Mouse (Mus musculus) kidney, adult 2 months (tissue): ENCODE data around the gene 0610010K14Rik.

Experiments used
- CTCF ChIP-seq: fragments of 200-500 bp; conservative IDR thresholded peaks from 2 replicates; pipeline ENCODE4 v1.5.1; 2011; ENCODE audit warnings: low read depth, mild to moderate bottlenecking, control low read depth, low read length, moderate library complexity, mixed read lengths; ENCODE audit not compliant: insufficient read depth, insufficient read length
- POLR2A ChIP-seq: fragments of 200-500 bp; IDR thresholded peaks from one replicate; pipeline ENCODE4 v1.6.1; 2011; ENCODE audit warnings: low read depth, low read length, control low read depth

DNA sequence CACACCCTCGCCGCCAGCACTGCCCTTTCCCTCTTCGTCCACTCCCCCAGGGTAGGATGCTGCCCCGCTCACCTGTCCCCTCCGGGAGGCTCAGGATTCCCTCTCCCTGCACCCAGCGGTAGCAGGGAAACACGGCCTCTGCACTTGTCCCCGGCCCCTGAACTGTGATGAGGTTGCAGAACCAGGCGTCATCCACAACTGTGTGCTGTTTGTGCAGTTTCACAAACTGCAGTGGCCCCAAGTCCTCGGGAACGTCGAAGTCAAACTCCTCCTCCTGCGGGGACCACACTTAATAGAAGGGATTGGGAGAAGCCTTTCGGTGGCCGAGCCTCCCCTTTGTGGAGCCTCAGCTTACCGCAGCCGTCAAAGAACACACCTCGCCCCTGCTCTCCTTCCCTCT is 16.6 kb upstream of the 0610010K14Rik start:
- TF ChIP-seq CTCF: no peak
- no peak for TF ChIP-seq POLR2A
